Mouse (Mus musculus): ENCODE measurements at regions not wholly inside any gene's neighbourhood (a gene's known extent, or its start where the extent isn't known, plus 50 kb on each side); places are given as distances from the start of the nearest gene placed in this dataset.

DNA sequence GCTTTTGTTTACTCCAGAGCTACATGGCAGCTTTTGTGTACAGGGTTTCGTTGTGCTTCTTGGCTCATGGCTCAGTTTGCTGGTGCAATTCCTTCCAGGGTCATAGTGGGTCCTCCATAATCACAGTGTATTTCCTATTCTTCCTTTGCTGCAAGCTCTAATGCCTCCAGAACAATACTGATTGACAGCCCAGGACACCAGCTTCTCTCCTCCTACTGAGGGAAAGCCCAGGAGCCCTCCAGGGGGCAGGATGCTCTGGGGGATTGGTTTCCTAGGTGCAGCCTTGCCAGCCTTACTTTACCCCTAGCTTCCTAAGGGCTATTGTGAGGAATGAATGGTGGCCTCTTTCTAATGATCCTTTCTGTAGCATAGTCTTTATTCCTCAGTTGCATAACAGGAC lies 224.6 kb downstream of the Ice1 start:
- no peak for DNase-seq (ENCODE audit: extremely low read depth, insufficient read length, low spot score)

DNA sequence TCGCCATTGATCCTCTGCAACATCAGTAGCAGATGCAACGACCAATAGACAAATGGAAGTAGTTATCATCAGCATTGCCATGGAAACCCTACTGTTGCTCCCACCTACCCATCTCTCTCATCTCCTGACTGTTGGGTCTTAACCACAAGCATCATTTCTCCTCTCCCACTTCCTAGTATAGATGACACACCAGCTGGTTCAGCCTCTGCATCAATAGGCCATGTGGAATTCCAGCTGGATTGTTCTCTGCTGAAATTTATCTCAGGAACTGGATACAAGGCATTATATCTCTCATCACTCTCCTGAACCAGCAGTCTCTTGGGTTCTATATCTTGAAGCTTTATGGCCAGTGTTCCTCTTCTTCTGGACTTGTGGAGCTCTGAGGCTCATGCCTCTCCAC lies 219.3 kb downstream of the Ice1 start:
- DNase-seq (ENCODE audit: extremely low read depth, insufficient read length, low spot score): no peak

DNA sequence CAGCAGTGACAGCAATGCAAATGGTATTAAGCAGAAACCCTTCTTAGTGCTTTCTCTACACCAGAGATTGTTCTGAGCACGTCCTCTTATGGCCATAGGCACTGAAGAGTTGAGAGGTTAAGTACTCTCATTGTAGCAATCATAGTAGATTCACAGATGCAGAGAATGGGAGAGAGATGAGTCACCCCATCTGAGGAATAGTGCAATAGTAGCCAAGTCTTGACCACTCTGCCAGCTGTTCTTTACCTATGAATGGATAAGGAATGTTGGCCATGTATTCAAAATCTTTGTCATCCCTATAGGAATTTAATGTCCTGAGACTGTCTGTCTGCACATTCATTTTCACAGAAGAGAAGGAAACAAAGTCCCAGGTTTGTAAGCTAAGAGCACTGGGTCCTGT lies 198.0 kb downstream of the Ice1 start:
- DNase-seq (ENCODE audit: extremely low read depth, insufficient read length, low spot score): no peak

DNA sequence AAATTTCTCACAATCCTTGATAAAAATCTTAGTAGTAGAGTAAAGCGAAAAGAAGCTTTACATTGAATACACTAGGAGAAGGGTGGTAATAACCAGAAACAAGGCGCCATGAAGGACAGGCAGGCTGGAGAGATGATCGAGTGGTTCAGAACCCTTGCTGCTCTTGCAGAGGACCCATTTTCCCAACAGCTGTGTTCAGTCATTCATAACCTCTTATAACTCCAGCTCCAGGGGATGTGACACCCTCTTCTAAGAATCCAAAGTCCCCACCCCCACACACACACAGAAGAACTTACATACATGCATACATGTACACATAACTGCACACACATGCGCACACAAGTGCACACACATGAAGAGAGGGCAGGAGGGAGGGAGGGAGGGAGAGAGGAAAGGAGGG lies 190.5 kb downstream of the Ice1 start:
- DNase-seq (ENCODE audit: extremely low read depth, insufficient read length, low spot score): no peak

DNA sequence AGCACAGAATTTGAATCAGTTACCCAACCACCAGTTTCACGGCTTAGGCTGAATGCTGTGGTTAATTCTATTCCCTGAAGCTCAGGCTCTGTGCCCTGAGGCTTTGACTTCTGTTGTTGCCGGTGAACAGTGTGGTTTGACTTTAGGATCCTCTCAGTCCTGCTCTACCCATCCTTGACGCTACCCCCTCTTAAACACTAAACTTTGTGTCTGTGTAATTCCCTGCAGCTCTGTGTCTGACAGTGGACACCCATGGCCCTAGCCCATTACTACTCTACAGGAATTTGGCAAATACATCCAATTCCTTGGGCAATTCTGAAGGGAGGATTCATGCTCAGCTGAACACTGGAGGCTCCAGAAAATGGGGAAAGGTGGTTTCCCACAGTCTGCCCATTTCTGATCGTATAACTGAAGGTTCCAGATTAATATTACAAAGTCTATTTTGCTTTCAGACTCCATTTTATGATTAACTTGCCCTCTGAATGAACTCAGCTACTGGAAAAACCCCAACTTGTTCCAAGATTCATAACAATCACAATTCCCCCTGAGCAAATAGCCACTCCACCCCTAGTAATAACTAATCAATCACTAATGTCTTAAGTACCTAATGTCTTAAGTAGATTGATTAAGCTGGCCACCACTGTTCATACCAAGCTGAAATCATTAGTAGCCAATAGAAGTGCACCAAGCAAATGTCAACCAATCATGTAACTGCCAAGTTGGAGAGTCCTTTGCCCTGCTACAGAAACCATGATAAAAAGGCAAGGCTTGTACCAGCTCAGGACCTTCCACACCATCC lies 182.6 kb downstream of the Ice1 start:
- DNase-seq (ENCODE audit: extremely low read depth, insufficient read length, low spot score): no peak

DNA sequence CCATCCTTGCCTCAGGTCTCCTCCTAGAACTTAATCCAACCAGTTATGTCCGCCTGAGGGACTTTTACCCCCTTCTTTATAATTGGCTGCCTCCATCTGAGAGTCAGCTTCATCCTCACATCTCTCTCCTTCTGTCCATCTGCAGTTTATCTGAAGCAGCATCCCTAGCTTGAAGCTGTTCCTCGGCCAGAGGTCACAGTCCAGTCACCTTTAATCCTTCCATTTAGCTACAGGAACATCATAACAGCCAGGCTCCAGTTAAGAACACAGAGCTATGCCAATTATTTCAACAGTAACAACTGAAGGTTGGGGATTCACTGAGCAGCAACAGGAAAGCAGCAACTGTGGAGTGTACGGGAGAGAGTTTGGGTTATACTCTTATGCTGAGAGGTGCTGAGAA lies 179.0 kb downstream of the Ice1 start:
- DNase-seq (ENCODE audit: extremely low read depth, insufficient read length, low spot score): no peak

DNA sequence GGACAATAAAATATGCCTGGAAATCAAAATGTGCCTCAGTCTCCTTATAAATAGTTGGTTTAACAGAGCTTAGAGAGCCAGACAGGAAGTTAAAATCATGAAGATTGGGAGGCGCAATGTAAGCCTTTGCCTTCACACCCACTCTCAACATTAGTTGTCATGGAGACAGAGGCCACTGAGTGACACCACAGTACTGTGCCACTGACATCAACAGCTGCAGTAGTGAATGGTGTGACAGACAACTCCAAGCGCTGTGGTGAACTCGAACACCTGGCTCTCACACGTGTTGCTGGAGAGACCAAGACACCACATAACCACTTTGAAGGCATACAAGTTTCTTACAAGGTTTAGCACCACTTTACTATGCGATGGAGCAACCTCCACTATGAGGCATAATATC lies 172.4 kb downstream of the Ice1 start:
- no peak for DNase-seq (ENCODE audit: extremely low read depth, insufficient read length, low spot score)

DNA sequence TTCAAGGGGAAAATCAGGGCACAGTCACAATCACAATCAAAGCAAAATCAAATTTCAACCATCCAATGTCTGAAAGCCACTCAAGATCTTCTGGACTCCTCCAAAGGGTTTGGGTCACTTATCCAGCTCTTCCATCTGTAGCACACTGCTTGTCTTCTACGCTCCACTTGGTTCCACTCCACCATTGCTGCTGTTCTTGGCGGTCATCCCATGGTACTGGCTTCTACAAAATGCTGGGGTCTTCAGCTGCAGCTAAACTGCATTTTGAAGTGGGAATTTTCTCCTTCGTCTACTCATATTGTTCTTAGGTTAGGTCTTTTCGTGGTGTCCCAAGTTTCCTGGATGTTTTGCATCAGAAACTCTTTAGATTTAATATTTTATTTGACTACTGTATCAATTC lies 162.7 kb downstream of the Ice1 start:
- no peak for DNase-seq (ENCODE audit: extremely low read depth, insufficient read length, low spot score)

DNA sequence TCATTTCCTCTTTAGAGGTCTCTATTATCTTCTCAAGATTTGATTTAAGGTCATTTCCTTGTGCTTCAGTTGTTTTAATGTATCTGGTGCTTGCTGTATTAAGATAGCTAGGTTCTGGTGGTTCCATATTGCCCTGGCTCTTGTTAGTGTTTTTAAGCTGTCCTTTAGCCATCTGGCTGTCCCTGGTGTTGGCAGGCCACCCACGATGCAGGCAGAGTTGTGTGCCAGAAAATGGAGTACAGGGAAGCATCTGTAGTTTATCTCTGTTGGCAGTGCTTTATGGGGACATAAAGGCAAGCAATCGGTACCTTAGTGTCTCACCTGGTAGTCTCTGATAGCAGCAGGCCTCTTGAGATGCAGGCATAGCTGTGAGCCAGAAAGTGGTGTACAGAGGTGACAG lies 162.1 kb downstream of the Ice1 start:
- no peak for DNase-seq (ENCODE audit: extremely low read depth, insufficient read length, low spot score)

DNA sequence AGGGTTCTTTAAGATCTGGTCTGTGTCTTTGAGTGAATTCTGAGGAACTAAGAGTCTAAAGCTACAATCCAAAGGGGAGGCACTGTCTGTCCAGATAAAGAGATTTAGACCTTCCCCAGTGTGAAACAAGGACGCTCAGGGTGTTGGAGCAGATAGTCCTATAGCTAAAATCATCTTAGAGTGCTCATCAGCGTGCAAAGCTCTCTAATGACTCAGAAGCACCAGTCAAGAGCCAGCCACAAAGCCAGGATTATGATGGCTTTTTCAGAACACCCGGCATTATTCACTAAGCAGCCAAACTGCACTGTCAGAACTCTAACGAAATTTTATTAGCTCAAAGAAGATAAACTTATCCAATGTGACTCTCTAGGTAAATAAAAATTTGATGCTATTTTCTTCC lies 138.1 kb downstream of the Ice1 start:
- DNase-seq (ENCODE audit: extremely low read depth, insufficient read length, low spot score): peak; percentile 15
